Mouse (Mus musculus): ENCODE results near the gene Alkbh7.

Gene Alkbh7

DNA sequence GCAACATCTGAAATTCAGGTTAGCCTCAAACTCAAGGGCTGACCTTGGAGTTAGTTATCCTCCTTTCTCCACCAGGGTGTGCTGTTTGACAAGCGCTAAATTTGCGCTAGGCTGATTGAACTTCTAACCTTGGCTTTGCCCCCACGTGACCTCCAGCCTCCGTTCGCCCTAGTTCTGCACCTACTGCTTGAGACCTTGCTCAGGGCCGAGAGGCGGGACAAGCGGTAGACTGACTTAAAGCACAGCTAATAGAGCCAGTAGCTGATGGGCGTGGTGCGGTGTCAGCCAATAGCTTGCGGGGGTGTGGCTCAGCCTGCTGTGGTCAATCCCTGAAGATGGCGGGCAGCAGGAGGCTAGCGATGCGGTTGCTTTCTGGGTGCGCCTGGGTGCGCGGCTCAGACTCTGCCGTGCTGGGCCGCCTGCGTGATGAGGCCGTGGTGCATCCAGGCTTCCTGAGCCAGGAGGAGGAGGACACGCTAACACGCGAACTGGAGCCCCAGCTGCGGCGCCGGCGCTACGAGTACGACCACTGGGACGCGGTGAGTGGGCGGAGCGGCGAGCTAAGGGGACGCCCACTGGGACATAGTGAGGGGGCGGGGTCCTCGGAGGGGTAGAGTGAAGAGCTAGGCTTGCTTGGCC is at the start of gene Alkbh7:
Gene Alkbh7, plus strand, starts transcription at position 311 of the 639 bp plus-strand sequence.
- peak; percentile 95 for DNase-seq

DNA sequence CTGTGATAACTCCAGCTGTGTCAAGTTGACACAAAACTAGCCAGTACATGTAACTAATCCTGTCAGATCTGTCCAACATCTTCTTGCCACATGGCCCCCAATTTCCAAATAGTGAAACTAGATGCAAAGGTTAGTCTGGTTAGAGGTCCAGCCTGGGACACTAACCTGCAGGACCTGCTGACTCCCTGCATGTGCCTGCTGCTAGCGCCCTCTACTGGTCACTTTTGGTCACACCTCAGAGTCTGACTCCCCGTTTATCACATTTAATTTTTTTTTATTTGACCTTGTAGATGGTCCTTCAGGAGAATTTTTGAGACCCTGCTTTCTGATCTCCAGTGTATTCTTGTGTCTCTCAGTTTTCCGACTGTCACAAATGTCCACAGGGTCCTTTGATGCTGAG is 46.2 kb upstream of the Alkbh7 start:
- peak; percentile 77 for DNase-seq

DNA sequence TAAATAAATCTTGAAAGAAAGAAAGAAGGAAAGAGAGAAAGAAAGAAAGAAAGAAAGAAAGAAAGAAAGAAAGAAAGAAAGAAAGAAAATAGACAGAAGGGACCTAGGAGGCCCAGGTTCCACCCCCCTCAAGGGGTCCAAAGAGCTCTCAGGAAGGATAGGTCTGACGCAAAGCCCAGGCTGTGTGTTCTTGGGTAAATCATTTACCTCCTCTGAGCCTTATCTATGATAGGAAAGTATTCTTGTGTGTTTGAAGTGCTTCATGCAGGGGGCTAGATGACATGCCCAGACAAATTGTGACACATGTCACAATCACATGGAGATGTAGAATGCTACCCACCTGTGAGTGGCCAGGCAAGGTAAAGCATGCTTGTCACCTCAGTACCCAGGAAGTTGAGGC is 44.5 kb upstream of the Alkbh7 start:
- DNase-seq, result no peak

DNA sequence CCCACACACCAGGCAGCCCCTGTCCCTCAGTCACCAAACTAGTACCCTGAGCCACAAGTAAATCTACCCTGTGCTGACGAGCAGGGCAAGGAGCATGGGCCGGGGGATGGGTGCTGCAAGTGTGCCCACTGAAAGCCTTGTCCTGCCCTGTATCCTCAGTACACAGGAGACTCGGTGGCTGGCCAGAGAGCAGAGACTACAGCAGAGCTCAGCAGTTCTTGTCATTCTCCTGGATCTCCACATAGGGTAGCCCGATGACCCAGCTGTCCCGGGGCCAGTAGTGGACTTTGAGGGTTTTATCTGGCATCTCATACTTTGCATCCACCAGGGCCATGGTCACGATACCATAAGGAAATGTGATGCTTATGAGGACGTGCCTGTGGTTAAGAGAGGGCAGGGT is 42.3 kb upstream of the Alkbh7 start:
- no peak for DNase-seq

DNA sequence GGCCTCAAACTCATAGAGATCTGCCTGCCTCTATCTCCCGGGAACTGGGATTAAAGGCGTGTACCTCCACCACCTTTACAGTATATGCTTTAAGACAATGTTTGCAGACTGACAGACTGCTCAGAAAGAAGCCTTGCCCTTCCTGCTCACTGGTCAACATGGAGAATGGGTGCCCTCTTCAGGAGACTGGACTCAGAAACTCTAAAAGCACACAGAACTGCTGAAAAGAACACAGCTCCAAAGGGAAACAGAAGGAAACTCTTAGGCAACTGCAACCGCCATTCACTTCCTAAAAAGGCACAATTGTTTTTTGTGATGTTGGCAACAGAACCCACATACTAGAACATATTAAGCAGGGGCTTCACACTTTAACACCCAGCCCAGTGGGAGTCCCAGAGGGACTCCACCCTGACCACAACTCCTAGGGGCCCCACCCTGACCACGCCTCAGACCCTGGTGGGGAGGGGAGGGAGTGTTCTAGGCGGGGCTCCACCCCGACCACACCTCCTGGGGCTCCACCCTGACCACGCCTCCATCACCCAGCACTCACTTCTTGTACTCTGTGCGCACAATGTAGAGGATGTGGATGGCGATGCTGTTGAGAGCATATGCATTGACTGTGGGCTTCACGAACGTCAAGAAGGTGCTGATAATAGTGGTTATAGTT is 39.2 kb upstream of the Alkbh7 start:
- peak; percentile 44 for DNase-seq

DNA sequence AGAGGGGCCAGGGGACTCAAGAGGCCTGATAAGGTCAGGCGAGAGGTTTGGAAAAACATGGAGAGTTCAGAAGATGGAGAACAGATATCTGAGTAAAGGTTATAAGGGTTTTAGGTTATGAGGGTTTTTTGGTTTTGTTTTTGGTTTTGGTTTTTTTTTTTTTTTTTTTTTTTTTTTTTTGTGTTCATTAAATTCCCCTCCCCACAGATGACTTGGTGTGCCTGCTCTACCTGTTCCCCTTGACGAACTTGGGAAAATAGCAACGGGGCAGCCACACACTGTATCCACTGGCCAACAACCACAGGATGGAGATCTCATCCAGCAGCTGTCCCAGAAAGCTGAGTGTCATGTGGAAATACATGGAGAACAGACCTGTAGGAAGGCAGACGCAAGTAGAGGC is 38.5 kb upstream of the Alkbh7 start:
- DNase-seq, result no peak

DNA sequence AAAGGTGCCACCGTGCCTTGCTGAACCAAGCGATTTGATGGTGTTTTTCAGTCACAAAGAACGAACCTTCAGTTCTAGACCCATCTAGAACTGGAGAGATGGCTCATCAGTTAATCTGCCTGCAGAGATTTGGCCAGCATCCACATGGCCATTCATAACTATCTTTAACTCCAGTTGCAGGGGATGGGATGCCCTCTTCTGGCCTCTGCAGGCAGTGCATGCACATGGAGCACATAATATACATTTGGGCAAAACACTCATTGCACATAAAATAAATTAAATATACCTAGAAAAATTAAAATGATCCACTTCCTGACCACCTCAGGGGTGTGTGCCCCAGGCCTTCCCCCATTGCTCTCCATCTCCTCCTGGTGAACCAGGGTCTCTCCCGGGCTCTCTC is 35.3 kb upstream of the Alkbh7 start:
- no peak for DNase-seq

DNA sequence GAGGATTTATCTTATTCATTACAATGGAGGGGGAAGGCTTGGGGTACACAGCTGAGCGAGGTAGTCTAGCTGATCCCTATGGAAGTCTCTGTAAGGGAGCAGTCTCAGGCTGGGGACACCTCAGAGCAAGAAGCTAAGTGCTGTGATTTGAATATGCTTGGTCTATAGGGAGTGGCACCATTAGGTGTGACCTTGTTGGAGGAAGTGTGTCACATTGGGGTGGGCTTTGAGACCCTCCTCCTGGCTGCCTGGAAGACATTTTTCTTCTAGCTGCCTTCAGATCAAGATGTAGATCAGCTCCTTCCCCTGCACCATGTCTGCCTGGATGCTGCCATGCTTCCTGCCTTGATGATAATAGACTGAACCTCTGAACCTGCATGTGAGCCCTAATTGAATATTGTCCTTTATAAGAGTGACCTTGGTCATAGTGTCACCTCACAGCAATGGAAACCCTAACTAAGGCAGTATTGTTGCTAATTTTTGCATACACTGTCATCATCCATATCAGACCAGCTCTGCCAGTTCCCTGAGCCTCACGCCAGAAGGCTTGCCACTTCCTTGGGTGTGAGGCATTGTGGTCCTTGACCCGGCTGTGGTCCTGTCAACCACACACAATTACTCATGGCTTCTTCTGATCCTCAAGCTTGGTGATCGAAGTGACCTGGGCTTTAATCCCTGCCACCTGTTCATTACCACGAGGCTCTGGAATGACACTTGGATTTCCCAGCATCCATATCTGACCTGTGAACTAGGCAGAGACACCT is 34.3 kb upstream of the Alkbh7 start:
- no peak for DNase-seq

DNA sequence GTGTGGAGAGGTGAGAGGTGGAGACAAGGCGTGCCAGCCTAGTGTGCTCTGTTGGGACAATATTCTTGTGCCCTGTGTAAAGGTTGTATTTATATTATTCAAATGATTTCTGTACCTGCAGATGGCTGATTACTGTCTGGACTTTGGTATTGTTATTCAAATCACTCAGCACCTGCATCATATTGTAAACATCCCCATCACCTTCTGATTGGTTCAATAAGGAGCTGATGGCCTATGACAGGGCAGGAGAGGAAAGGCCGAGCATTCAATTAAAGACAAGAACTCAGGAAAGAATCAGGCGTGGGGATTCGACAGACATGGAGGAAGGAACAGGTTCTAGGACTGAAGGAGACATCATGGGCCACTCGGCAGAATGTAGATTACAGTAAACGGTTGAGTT is 33.5 kb upstream of the Alkbh7 start:
- DNase-seq, result no peak

DNA sequence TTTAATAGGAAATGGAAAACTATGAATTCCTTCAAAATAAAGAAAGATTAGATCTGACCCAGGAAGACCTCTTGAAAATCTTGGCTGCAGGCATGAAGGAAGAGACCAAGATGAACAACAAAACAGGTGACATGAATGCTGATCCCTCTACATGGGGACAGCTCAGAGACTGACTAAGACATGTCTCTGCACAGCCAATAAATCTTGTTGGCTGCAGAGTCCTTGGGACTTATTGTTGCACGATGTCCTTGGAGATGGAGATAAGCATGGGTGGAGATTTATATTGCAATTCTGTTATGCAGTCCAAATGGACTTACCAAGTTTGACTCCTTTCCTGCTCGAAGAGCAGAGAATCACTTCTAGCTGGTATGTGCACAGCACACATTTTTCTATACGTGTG is 27.8 kb upstream of the Alkbh7 start:
- no peak for DNase-seq

DNA sequence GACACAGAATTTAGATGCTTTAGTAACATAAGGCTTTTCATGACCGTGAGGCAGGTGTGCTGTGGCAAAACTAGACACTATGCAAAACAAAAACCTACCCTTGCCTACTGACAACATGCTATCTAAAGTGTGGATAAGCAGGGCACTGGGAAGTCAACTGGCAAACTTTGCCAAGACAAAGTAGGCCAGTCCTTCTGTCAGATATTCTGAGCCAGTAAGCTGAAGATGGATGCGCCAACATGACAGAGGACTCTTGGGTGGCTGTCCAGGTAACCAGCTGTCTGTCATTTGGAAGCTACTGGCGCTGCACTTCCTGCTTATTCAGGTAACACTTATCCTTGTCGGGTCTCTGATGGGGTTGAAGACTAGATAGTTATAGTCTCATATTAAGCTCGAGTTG is 27.1 kb upstream of the Alkbh7 start:
- no peak for DNase-seq

DNA sequence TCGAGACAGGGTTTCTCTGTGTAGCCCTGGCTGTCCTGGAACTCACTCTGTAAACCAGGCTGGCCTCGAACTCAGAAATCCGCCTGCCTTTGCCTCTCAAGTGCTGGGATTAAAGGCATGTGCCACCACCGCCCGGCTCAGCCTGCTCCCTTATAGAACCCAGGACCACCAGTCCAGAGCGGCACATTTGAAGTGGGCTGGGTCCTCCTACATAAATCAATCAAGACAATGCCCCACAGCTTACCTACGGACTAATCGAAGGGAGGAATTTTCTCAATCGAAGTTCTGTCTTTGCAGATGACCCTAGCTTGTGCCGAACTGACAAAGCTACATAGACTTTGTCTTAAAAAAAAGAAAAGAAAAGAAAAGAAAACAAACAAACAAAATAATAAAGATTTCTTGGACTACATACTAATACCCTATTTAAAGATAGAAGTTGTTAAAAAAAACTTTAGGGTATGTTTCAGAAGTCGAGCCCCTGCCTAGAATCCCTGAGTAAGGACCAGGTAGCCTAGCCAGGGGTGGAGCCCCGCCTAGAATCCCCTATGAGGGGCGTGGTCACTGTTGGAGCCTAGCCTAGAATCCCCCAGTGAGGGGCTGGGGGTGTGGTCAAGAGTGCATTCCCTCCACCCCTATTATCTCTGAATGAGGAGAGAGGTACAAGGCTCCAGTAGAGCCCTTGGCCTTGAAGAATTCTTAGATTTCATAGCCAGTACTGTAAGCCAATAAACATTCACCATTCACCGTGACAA is 23.0 kb upstream of the Alkbh7 start:
- DNase-seq, result no peak

DNA sequence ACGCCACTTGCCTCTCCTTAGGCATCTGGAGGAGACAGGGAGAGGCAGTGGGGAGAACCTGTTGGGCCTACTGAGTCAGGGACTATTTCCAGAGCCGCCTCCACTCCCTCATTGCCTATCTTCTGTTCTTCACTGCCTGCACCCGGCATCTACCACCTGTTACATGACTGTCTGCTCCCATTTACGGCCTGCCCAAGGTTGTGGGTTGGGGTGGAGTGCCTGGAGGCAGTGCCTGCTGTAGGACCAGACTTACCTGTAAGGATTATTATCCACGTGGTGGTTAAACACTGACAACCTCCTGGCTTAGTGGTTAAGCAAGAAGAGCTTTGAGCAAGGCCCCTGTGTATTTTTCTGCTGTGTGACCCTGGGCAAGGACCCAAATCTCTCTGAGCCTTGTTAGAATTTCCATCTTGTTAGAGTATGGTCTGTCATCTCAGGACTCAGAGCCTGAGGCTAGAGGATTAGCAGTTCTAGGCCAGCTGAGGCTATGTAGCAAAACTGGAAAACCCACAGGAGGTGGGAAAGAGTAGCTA is 22.4 kb upstream of the Alkbh7 start:
- DNase-seq, result no peak

DNA sequence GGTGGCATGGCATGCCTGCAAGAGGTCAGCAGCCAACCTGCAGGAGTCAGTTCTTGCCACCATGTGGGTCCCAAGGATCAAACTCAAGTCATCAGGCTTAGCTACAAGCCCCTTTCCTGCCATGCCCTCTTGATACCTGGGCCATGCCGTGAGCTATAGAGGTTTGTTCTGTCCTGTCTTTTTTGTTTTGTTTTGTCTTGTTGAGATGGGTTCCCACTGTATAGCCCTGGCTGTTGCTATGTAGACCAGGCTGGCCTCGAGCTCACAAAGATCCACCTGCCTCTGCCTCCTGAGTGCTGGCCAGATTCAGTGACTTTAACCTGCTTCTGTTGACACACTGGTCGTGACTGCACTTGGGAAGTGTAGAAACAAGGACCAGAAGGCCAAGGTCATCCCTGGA is 21.7 kb upstream of the Alkbh7 start:
- no peak for DNase-seq

DNA sequence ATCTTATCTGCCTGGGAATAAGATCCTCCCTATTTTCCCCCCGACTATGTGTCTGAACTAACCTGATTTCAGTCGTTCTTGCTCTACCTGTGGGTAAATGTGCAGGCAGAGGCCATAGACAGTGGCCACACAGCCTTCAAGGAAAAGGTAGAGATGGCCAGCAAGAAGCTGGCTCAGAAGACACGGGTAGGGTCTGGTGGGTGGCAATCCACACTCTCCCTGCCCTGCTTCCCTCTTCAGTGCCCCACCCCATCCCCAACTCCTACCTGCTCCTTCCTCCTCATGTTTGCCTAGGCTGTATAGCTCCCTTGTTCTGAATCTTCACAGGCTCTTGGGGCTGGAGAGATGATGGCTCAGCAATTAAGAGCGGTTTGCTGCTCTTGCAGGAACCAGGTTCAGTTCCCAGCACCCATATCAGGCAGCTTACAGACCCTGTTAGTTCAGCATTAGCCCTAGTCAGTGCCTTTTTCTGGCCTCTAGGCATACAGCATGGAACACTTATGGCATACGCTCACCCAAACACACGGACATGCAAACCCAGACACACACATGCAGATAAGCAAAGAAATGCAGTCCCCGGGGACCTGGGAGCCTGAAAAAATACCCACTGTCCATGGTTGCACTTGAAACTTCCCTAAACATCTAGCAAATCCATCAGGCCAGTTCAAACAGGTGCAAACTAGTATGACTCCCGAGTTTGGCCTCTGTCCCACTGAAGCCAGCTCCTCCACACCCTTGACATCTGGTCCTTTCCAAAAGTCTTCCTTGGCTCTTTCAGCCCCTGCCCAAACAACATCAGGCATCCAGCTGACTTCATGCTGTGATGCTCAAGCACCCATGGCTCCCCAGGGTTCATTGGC is 20.4 kb upstream of the Alkbh7 start:
- no peak for DNase-seq

DNA sequence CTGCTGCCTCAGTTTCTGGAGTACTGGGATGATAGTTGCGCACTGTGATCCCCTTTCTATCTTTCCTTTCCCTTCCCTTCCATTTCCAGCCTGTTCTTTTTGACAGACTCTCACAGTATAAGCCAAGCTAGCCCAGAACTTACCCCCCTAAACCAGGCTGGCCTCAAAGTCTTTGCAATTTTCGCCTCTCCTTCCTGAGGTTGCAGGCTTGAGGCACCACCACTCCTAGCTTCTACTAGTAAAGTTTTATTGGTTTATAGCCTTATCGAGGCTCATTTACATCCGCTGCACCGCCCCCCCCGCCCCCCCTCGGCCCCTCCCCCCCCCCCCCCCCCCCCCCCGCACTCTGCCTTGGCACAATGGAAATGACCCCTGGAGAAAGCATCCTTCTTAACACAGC is 17.6 kb upstream of the Alkbh7 start:
- no peak for DNase-seq

DNA sequence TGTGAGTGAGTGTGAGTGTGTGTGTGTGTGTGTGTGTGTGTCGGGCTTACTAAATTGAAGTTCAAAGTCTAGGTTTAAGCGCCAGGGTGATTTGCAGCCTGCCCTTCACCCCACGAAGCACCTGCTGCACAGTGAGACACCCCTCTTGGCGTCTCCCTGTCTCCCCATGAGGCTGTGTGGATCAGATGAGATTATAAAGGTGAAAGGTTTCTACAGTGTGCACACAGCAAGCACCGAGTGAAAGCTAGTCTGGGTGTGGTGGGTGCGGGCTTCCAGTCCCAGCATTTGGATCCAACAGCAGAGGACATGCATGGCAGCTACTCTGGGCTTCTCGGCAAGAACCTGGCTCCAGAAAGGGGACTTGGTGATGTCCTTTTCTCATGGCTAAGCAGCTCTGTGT is 16.1 kb upstream of the Alkbh7 start:
- DNase-seq, result no peak

DNA sequence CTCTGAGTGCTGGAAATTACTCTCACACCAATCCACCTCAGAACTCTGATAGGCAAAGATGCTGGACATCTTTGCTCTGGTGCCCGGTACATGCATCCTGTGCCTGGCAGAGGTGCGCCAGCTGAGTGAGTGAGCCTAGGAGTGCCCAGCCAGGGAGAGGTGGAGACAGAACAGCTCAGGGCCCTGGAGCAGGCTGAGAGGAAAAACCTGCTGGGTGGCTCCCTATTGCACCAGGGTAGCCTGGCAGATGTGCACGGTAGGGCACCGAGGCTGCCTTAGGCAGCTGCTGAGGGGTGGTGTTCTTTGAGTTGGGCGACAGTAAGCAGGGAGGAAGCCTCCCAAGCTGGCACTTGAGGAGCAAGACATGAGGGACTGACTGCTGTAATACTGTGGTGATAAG is 15.1 kb upstream of the Alkbh7 start, which contains the start of gene Acer1:
Gene Acer1, minus strand, starts transcription at position 114 of the 400 bp plus-strand sequence.
- DNase-seq, result no peak

DNA sequence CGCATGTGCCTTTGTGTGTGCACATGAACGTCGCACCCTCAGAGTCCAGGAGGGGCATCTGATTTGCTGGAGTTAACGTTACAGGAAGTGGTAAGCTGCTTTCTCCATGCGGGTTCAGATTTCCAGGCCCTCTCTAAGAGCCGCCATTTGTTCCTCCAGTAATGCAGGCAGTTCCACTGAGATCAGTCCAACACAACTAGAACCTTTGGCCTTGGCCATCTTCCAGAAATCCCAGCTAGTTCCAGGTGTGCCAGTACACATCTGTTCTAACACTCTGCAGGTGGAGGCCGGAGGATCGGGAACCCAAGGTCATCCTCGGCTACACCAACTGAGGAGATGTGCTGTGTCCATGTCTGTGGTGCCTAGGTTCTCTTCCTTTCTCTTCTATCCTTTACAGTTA is 12.3 kb upstream of the Alkbh7 start:
- no peak for DNase-seq

DNA sequence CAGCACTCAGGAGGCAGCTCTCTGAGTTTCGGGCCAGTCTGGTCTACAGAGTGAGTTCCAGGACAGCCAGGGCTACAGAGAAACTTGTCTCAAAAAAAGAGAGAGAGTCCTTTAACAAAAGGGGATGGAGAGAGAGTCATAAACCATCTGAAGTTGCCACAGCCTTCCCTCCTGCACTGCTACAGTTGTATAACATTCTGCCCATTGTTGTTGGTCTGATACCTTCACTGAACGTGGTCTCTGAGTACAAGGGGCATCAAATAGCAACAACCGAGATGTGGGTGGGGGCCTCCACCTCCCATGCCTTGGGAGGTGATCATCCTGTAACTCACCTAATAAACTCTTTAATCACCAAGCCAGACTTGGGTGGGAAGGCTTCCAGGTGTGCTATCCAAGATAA is 11.5 kb upstream of the Alkbh7 start:
- no peak for DNase-seq

DNA sequence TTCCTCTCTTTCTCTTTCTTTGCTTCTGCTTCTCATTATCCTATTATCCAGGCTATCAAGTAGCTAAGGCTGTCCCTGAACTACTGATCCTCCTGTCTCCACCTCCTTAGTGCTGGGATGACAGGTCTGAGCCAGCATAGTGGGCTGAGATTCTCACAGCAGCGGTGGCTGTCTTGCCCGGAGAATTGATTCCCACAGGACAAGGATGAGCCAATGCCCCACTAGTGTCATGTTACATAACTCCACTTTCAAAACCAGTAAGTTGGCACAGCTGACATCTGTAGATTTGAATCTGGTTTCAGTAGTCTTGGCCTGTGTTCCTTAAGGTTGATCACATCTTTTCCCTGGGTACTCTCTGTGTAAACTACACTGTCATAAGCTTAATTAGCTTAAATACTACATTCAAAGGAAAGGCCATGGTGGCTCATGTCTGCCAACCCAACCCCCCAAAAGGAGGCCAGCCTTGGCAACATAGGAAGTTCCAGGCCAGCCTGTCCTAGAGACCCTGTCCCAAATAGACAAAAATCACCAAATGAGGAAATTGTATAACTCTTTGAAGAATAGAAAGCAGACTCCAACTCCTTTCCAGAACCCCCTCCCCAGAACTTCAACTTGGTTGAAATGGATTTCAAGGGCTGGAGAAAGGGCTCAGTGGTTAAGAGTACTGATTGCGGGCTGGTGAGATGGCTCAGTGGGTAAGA is 10.9 kb upstream of the Alkbh7 start:
- no peak for DNase-seq

DNA sequence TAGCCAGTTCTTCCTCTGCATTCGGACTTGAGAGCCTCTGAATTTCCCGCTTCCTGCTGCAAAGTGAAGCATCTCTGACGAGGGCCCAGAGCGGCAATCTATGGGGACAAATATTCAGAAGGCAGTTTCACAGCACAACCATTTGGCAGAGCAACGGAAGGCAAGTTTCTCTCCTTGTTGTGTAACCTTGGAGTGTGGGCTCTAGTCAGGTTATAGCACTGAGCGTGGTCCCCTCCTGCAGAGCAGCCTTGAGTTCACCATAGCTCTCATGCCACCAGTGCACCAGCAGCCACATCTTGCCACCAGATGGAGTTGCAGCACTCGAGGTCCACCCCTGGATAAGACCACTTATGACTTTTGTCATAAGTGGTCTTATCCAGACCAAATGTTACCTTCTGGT is 8.7 kb upstream of the Alkbh7 start:
- no peak for DNase-seq
